Mouse (Mus musculus): ENCODE results near the gene Cenpq. TPM values are rescaled to one million over a fixed set of nuclear protein-coding genes. Genes with fewer than 3 reads are reported as not detected.

Gene Cenpq
- total and polyA plus RNA-seq, 3 experiments = 2.2 to 67.1 (median 44.5) TPM

DNA sequence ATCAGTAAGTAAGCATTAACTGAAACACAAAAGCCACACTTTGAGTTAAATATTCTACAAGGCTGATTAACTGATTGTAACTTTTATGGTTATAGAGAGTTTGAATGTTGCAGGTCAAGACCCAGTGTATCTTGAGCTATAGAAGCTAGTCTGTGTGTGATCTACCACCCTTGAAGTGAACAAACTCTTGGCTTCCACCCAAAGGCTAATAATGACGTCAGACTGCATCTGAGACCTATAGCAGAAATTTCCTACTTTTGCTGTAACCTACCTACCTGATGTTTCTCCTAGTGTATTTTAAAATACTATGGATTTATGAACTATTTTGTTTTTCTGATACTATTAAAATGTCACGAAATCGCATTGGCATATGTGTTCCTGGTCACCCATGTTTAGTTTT lies 60.1 kb downstream of the Cenpq start:
- no peak for ATAC-seq (ENCODE audit: extremely low read depth, insufficient number of reproducible peaks, low FRiP score, poor library complexity, severe bottlenecking)
- Histone ChIP-seq H3K27me3 (ENCODE audit: insufficient read depth, low read length) (0 out of 2 replicates have a peak, but pooled peaks cover under 1% of the 10 kb centered on the region), H3K4me3 (ENCODE audit: low read depth, low read length) (no peak overlapping the region), H3K4me1 (ENCODE audit: insufficient read depth, low read depth, low read length) (peaks cover 8% of the 10 kb centered on the region), H3K36me3 (replicated peaks) (no peaks in the 10 kb centered on the region), H3K9me3 (replicated peaks) (no peaks in the 10 kb centered on the region)
- TF ChIP-seq GATA1 (IDR thresholded peaks at IDR 0.05; ENCODE audit: borderline replicate concordance, low read length) (no peak), TAL1 (conservative IDR thresholded peaks at IDR 0.05; ENCODE audit: low read depth, low read length) (no peak), GATA2 (IDR thresholded peaks at IDR 0.05; ENCODE audit: borderline replicate concordance, low read depth, low read length) (no peak), CTCF (IDR thresholded peaks at IDR 0.05; ENCODE audit: low read depth, low read length) (no peak), POLR2AphosphoS5 (IDR thresholded peaks at IDR 0.05; ENCODE audit: insufficient replicate concordance, low read depth, low read length) (no peak)
- no peak for DNase-seq (ENCODE audit: low spot score)

DNA sequence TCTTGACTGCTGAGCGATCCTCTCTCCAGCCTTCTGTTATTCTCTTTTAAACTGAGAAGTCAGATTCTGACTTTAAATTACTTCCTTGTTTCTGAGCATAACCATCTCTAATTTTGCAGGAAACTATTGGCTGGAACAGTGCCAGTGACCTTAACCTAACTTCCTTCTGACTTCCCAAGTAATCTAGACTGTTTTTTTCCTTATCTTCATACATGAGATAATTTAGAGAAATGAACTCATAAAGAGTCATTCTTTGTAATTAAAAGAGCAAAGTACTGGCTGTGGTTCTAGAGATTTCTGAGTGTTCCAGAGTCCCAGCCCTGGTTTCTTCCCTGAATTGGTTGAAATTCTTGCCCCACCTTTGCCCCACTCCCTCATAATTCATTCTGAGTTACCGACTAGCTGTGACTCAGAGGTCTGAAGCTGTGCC lies 61.2 kb downstream of the Cenpq start:
- Histone ChIP-seq H3K4me1 (ENCODE audit: insufficient read depth, low read depth, low read length) (peaks cover 16% of the 10 kb centered on the region), H3K4me3 (ENCODE audit: low read depth, low read length) (no peak overlapping the region), H3K36me3 (replicated peaks) (no peaks in the 10 kb centered on the region), H3K27me3 (ENCODE audit: insufficient read depth, low read length) (peaks cover 1% of the 10 kb centered on the region; the same call in 1 of the 2 replicates), H3K9me3 (replicated peaks) (no peaks in the 10 kb centered on the region)
- no peak for DNase-seq (ENCODE audit: low spot score)
- no peak for ATAC-seq (ENCODE audit: extremely low read depth, insufficient number of reproducible peaks, low FRiP score, poor library complexity, severe bottlenecking)
- TF ChIP-seq POLR2AphosphoS5 (IDR thresholded peaks at IDR 0.05; ENCODE audit: insufficient replicate concordance, low read depth, low read length) (no peak), CTCF (IDR thresholded peaks at IDR 0.05; ENCODE audit: low read depth, low read length) (no peak), GATA1 (IDR thresholded peaks at IDR 0.05; ENCODE audit: borderline replicate concordance, low read length) (no peak), GATA2 (IDR thresholded peaks at IDR 0.05; ENCODE audit: borderline replicate concordance, low read depth, low read length) (no peak), TAL1 (conservative IDR thresholded peaks at IDR 0.05; ENCODE audit: low read depth, low read length) (no peak)

Other genes with a start within 250 kb of the Cenpq start
- not detected in 2 replicates for gene Esp1, start 207.9 kb downstream of the Cenpq start, total RNA-seq (2014; fragmentation: Nextera tagmentation)
- not detected in 2 replicates for gene Esp1, start 207.9 kb downstream of the Cenpq start, total RNA-seq (2017)
- not detected in 2 replicates for gene Esp1, start 207.9 kb downstream of the Cenpq start, polyA plus RNA-seq (2012)
- gene Crisp2, start 128.0 kb downstream of the Cenpq start, total RNA-seq (2014; fragmentation: Nextera tagmentation) = 12.6 and 17.6 TPM in 2 replicates
- gene Crisp2, start 128.0 kb downstream of the Cenpq start, total RNA-seq (2017) = 6.9 and 7.1 TPM in 2 replicates
- gene Crisp2, start 128.0 kb downstream of the Cenpq start, polyA plus RNA-seq (2012) = 0.08 TPM in 1 of 2 replicates, not detected in the other
- gene Rhag, start 123.9 kb downstream of the Cenpq start, total RNA-seq (2014; fragmentation: Nextera tagmentation) = 630 and 645 TPM in 2 replicates
- gene Rhag, start 123.9 kb downstream of the Cenpq start, total RNA-seq (2017) = 110 and 118 TPM in 2 replicates
- 9.5 and 12.7 TPM in 2 replicates for gene Rhag, start 123.9 kb downstream of the Cenpq start, polyA plus RNA-seq (2012)
- gene 9130008F23Rik, start 54.5 kb downstream of the Cenpq start, total RNA-seq (2014; fragmentation: Nextera tagmentation) = not detected in 2 replicates
- 0.12 and 0.71 TPM in 2 replicates for gene 9130008F23Rik, start 54.5 kb downstream of the Cenpq start, total RNA-seq (2017)
- gene 9130008F23Rik, start 54.5 kb downstream of the Cenpq start, polyA plus RNA-seq (2012) = 0.11 and 0.29 TPM in 2 replicates
- gene Glyatl3, start 20.7 kb downstream of the Cenpq start, total RNA-seq (2014; fragmentation: Nextera tagmentation) = not detected in 2 replicates
- gene Glyatl3, start 20.7 kb downstream of the Cenpq start, total RNA-seq (2017) = not detected in 2 replicates
- not detected in 2 replicates for gene Glyatl3, start 20.7 kb downstream of the Cenpq start, polyA plus RNA-seq (2012)
- 35.3 and 36.7 TPM in 2 replicates for gene Mut, start 362 bp downstream of the Cenpq start, total RNA-seq (2014; fragmentation: Nextera tagmentation)
- gene Mut, start 362 bp downstream of the Cenpq start, total RNA-seq (2017) = 48.9 and 57.2 TPM in 2 replicates
- 2.4 and 3.7 TPM in 2 replicates for gene Mut, start 362 bp downstream of the Cenpq start, polyA plus RNA-seq (2012)

Data from G1E (cell line).